Mouse (Mus musculus) heart, adult 2 months (tissue): ENCODE measurements around the gene Zranb2. TPM values are rescaled to one million over a fixed set of nuclear protein-coding genes. Genes with fewer than 3 reads are reported as not detected.

ENCODE experiments used
- DNase-seq, 2 experiments: peaks; one replicate each; pipeline ENCODE4 v3.0.0; 2021
- H3K27ac ChIP-seq: fragments of 200-600 bp; 2 replicates; pipeline ENCODE4 v1.8.1; 2022
- H3K27me3 ChIP-seq: fragments of 200-500 bp; 2 replicates; pipeline ENCODE4 v1.6.1; 2012; ENCODE audit warnings: mild to moderate bottlenecking, low read length, inconsistent platforms, mixed read lengths; ENCODE audit not compliant: control insufficient read depth, insufficient read depth
- H3K36me3 ChIP-seq: fragments of 200-500 bp; 2 replicates; pipeline ENCODE4 v1.6.1; 2012; ENCODE audit warnings: low read length, inconsistent platforms; ENCODE audit not compliant: control insufficient read depth, insufficient read depth
- H3K4me1 ChIP-seq: fragments of 200-500 bp; 2 replicates; pipeline ENCODE4 v1.6.1; 2011; ENCODE audit warnings: low read length; ENCODE audit not compliant: control insufficient read depth, insufficient read depth
- H3K4me3 ChIP-seq: fragments of 200-600 bp; 2 replicates; pipeline ENCODE4 v1.8.1; 2022
- H3K79me2 ChIP-seq: fragments of 200-500 bp; replicated peaks from 2 replicates; pipeline ENCODE4 v1.6.1; 2012; ENCODE audit warnings: mild to moderate bottlenecking, inconsistent platforms, low read length, moderate library complexity, mixed read lengths; ENCODE audit not compliant: control insufficient read depth, insufficient read depth
- H3K9ac ChIP-seq: fragments of 200-500 bp; 2 replicates; pipeline ENCODE4 v1.6.1; 2012; ENCODE audit warnings: low read depth, mild to moderate bottlenecking, control low read depth, inconsistent platforms, low read length, mixed read lengths
- CTCF ChIP-seq: fragments of 200-600 bp; IDR thresholded peaks from 2 replicates; pipeline ENCODE4 v1.8.1; 2022; ENCODE audit warnings: antibody characterized with exemption, mild to moderate bottlenecking, moderate library complexity
- EP300 ChIP-seq: fragments of 200-500 bp; IDR thresholded peaks from 2 replicates; pipeline ENCODE4 v1.6.1; 2011; ENCODE audit warnings: low read depth, low read length, control low read depth; ENCODE audit not compliant: insufficient read depth
- POLR2A ChIP-seq: fragments of 200-500 bp; IDR thresholded peaks from 2 replicates; pipeline ENCODE4 v1.6.1; 2011; ENCODE audit warnings: mild to moderate bottlenecking, low read depth, low read length, control low read depth; ENCODE audit not compliant: insufficient read depth
- WGBS: fragments of 180-500 bp; shearing (Covaris S2); methylation state at CpG from one replicate; pipeline ENCODE4 v1.1.7; 2018; 5-methylcytosine and 5-hydroxymethylcytosine counted together
- intact Hi-C: fragments of 180-260 bp; cut with DNase I; formaldehyde crosslinking; loops from one replicate; pipeline ENCODE4 v1.15.1; 2025
- polyA plus RNA-seq: library from polyadenylated mRNA; depleted of rRNA; stranded (reverse); fragments of >200 nt; gene quantifications from 2 replicates; pipeline ENCODE4 v1.2.3, GENCODE M21; 2012
- total RNA-seq, 2 experiments: library from RNA; stranded (reverse); gene quantifications; 2 replicates each; pipeline ENCODE4 v1.2.3; 2021

The Zranb2 gene
- total and polyA plus RNA-seq, 3 experiments, result 6.7 to 37.2 (median 36.3) TPM

GRCm38 (mm10) chr3:157520433-157520832 is 13.5 kb upstream of the Zranb2 start:
- TF ChIP-seq CTCF (peak; percentile 64), EP300 (no peak)
- 3% methylated on average over 1 of the region's 1 CpGs for WGBS
- Histone ChIP-seq H3K4me3 (no peak overlapping the region), H3K27ac (no peak overlapping the region), H3K4me1 (no peaks in the 10 kb centered on the region; the same call in 1 of the 2 replicates), H3K9ac (no peak overlapping the region), H3K79me2 (no peaks in the 10 kb centered on the region), H3K27me3 (peaks cover 2% of the 10 kb centered on the region; the same call in 1 of the 2 replicates), H3K36me3 (no peaks in the 10 kb centered on the region)
- peak; percentile 5 to 28 for DNase-seq
- intact Hi-C loops, result no loop called here

GRCm38 (mm10) chr3:157523834-157524233 is 10.1 kb upstream of the Zranb2 start:
- no peaks in the 10 kb centered on the region for H3K36me3 ChIP-seq
- H3K27ac ChIP-seq, result no peak overlapping the region
- TF ChIP-seq POLR2A (no peak), CTCF (no peak), EP300 (no peak)
- intact Hi-C loops, result no loop called here
- no peak overlapping the region for H3K4me3 ChIP-seq
- H3K79me2 ChIP-seq, result no peaks in the 10 kb centered on the region
- 23% methylated on average over 1 of the region's 1 CpGs for WGBS
- H3K4me1 ChIP-seq, result no peaks in the 10 kb centered on the region
- H3K27me3 ChIP-seq, result peaks cover 3% of the 10 kb centered on the region; the same call in 1 of the 2 replicates
- no peak for DNase-seq
- H3K9ac ChIP-seq, result no peak overlapping the region

- H3K27me3 ChIP-seq, result no peaks in the 10 kb centered on the region; the same call in 1 of the 2 replicates
Measured at GRCm38 (mm10) chr3:157531585-157531984, 2.4 kb upstream of the Zranb2 start.

GRCm38 (mm10) chr3:157534786-157535415 is 941 bp downstream of the Zranb2 start:
- Histone ChIP-seq H3K4me1 (no peaks in the 10 kb centered on the region; the same call in 1 of the 2 replicates), H3K36me3 (peaks cover 19% of the 10 kb centered on the region), H3K79me2 (peaks cover 4% of the 10 kb centered on the region; the same call in 1 of the 2 replicates), H3K9ac (peak overlapping the region; percentile 84), H3K4me3 (peak overlapping the region; percentile 75), H3K27me3 (no peaks in the 10 kb centered on the region; the same call in 1 of the 2 replicates), H3K27ac (peak overlapping the region; percentile 98)
- intact Hi-C loops, result loop anchor here (5.0 to 10.0 kb wide), 2 partner anchors 412 to 490 kb away; partner anchors contain the start of gene Ankrd13c
- DNase-seq, result no peak
- no peak for TF ChIP-seq CTCF
- TF ChIP-seq EP300, result no peak
- no peak for TF ChIP-seq POLR2A
- WGBS, result 1% methylated on average over 15 of the region's 15 CpGs

More at GRCm38 (mm10) chr3:157531585-157531984, 2.4 kb upstream of the Zranb2 start:
- TF ChIP-seq CTCF, result no peak
- TF ChIP-seq POLR2A, result no peak
- no peak for TF ChIP-seq EP300
- 78% methylated on average over 2 of the region's 2 CpGs for WGBS
- no peak overlapping the region for H3K27ac ChIP-seq
- no peak overlapping the region for H3K9ac ChIP-seq
- H3K4me3 ChIP-seq, result no peak overlapping the region
- H3K4me1 ChIP-seq, result no peaks in the 10 kb centered on the region; the same call in 1 of the 2 replicates
- H3K79me2 ChIP-seq, result peaks cover 2% of the 10 kb centered on the region; the same call in 1 of the 2 replicates
- H3K36me3 ChIP-seq, result peaks cover 9% of the 10 kb centered on the region
- DNase-seq, result no peak
- intact Hi-C loops, result loop anchor here (5.0 to 10.0 kb wide), 2 partner anchors 416 to 493 kb away; partner anchors contain the start of gene Ankrd13c

GRCm38 (mm10) chr3:157549323-157549722 is 15.4 kb downstream of the Zranb2 start:
- Histone ChIP-seq H3K79me2 (no peaks in the 10 kb centered on the region), H3K27me3 (no peaks in the 10 kb centered on the region), H3K9ac (no peak overlapping the region), H3K27ac (no peak overlapping the region), H3K36me3 (peaks cover 8% of the 10 kb centered on the region), H3K4me3 (no peak overlapping the region), H3K4me1 (no peaks in the 10 kb centered on the region)
- no peak for DNase-seq
- TF ChIP-seq EP300, result no peak
- no peak for TF ChIP-seq POLR2A
- no peak for TF ChIP-seq CTCF
- intact Hi-C loops, result no loop called here
- 99% methylated on average over 2 of the region's 2 CpGs for WGBS

- Histone ChIP-seq H3K4me3 (no peak overlapping the region), H3K27ac (no peak overlapping the region), H3K27me3 (no peaks in the 10 kb centered on the region), H3K9ac (no peak overlapping the region), H3K36me3 (peaks cover 8% of the 10 kb centered on the region), H3K79me2 (no peaks in the 10 kb centered on the region), H3K4me1 (no peaks in the 10 kb centered on the region)
- intact Hi-C loops, result no loop called here
- DNase-seq, result no peak
- TF ChIP-seq POLR2A (no peak), EP300 (no peak), CTCF (no peak)
- WGBS, result 95% methylated on average over 3 of the region's 3 CpGs
Measured at GRCm38 (mm10) chr3:157549758-157550600, 16.0 kb downstream of the Zranb2 start.
